Mouse (Mus musculus) layer of hippocampus, adult 2 months (tissue): ENCODE measurements at regions not wholly inside any gene's neighbourhood (a gene's known extent, or its start where the extent isn't known, plus 50 kb on each side); places are given as distances from the start of the nearest gene placed in this dataset.
A peak's percentile ranks its signal among the peaks of the same experiment; 100 is the strongest.
"Not testable (repeated sequence)": the region's sequence is repeated elsewhere in the genome, so short reads cannot be mapped to it uniquely, and the experiment has no call there.

ENCODE experiments used
- DNase-seq, 2 experiments: peaks; one replicate each; pipeline ENCODE4 v3.0.0; 2022; ENCODE audit warnings: low spot score in 2 of 2
- H3K27ac ChIP-seq: fragments of 200-600 bp; 2 replicates; pipeline ENCODE4 v1.8.1; 2022
- H3K4me3 ChIP-seq: fragments of 200-600 bp; 2 replicates; pipeline ENCODE4 v1.8.1; 2022; ENCODE audit warnings: mild to moderate bottlenecking
- CTCF ChIP-seq: fragments of 200-600 bp; conservative IDR thresholded peaks from 2 replicates; pipeline ENCODE4 v1.8.1; 2022; ENCODE audit warnings: antibody characterized with exemption, mild to moderate bottlenecking, moderate library complexity

DNA sequence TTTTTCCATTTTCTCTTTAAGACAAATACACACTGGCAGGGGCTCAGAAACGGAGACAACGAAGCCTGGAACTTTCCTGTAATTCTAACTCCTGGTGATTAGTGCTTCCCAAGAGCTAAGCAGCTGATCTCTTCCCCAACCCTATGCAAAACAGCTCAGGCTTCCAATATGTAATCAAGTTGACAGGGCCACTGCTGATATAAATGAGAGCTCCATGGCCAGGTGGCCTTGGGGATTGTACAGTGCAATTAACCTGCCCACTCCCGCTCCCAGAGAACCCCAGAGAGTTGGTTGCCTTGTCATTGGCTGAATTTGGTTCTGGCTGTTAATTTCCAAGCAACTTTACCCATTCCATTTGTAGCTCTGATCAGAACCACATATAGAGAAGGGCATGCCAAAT is 67.8 kb downstream of the 4933415F23Rik start:
- Histone ChIP-seq H3K4me3 (no peak overlapping the region), H3K27ac (no peak overlapping the region)
- TF ChIP-seq CTCF, result no peak
- DNase-seq, result no peak

DNA sequence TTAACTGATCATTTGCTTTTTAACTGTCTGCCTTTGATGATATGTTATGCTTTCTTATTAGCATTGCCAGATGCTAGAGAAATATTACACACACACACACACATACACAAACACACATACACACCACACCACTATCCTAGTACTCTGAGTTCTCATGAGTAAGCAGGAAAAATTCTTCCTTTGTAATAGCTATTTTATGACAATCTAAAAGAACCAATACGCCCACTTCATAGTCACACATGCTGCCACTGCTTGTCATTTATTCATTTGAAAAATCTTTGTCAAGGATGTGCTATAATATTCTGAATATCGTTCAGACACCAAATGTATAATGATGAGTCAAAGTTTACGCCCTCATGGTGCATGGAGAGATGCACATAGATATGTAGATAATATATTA is 78.5 kb downstream of the 4933415F23Rik start:
- no peak for TF ChIP-seq CTCF
- no peak overlapping the region for H3K4me3 ChIP-seq
- peak in 1 of 2 experiments; percentile 53 for DNase-seq
- H3K27ac ChIP-seq, result peak overlapping the region; percentile 73

DNA sequence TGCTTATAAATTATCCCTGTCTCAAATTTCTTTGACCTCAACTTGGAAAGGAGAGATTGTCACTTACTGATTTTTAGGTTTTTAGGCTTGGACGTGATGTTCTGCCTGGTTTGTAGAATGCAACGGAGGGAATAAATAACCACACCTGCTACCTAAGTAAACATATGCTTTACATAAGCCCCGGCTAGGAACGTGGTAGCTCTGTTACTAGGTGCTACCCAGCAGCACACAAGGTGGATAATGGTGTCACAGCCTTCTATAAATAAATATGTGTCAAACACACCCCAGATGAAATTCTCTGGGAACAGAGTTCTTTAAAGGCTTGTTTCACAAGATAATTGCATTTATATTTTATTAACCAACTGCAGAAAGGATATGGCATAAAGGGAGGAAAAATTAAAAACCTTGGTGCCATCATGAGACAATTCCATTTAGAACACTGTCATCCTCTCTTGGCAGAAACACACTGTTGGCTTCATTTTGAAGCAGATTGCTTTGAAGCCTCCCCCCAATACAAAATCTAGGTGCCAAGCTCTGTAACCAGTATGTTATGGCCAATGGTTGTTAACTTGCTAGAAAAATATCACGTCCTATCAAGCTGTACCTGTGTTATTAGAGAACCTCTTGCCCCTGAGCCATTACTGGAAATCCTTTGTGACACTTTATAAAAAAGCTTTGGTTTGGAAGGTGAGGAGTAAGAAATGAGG is 94.1 kb downstream of the 4933415F23Rik start:
- TF ChIP-seq CTCF, result no peak
- DNase-seq, result peak; percentile 53 to 66
- peak overlapping the region; percentile 84 for H3K27ac ChIP-seq
- no peak overlapping the region for H3K4me3 ChIP-seq

DNA sequence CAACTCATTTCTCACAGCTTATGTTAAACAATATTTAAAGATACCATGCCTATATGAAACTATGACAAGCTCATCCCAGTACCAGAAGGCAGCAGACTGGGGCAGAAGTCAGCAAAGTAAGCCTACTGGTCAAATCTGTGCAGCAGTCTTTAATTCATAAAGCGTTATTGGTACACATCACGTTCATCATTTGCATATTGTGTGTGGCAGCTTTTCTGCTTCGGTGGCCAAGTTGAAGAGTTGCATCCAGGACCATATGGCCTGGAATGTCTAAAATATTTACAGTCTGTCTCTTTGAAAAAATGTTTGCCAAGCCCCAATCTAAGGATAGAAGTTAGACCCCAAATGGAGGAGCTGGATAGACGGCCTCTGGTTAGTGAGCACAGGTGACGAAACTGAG is 97.2 kb downstream of the 4933415F23Rik start:
- H3K4me3 ChIP-seq, result no peak overlapping the region
- no peak for TF ChIP-seq CTCF
- no peak for DNase-seq
- peak overlapping the region; percentile 41; the same call in 1 of the 2 replicates for H3K27ac ChIP-seq

DNA sequence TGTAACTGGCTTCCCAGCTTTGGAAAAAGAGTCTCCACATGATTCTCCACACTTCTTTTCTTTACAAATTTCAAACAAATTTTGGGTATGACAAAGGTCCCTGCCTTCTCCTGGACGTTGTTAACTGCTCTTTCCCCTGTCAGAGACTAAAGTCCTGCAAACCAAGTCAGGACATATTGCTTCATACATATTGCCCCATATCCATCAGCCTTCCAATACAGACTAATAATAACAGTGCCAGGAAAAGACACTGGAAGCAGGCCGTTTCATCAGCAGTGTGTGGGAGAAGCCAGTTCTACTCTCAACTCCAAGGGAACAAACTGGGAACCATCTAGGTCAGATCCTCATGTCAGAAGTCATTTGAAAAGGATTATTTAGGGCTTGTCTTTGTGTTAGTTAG is 105.4 kb downstream of the 4933415F23Rik start:
- no peak overlapping the region for H3K4me3 ChIP-seq
- no peak overlapping the region for H3K27ac ChIP-seq
- no peak for TF ChIP-seq CTCF
- no peak for DNase-seq

DNA sequence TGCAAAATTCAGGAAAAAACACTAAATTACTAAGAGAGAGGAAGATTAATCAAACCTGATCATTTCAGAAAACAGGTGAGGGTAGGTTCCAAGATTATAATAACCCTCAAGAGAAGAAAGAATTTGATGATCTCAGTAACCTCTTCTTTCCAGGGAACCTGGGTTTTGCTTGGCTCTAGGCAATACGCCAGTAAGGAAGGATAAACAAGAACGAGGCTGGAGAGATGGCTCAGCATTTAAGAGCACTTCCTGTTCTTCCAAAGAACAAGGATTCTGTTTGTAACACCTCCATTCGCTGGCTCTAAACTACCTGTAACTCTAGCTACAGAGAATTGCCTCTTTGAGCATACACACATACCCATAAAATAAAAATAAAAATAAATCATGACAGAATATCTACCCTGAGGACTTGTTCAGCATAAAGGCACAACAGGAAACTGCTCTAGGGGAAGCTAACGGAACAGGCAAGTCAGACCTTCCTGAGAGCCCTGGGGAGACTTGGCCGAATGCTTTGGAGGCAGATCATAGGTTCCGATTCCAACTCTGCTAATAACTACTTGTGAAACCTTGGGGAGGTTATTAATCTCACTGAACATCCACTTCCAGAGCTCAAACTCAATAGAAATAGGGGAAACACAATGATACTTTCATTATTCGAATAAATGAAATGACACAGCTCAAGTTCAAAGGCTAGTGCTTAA is 112.4 kb downstream of the 4933415F23Rik start:
- Histone ChIP-seq H3K27ac (no peak overlapping the region), H3K4me3 (no peak overlapping the region)
- TF ChIP-seq CTCF, result no peak
- no peak for DNase-seq

DNA sequence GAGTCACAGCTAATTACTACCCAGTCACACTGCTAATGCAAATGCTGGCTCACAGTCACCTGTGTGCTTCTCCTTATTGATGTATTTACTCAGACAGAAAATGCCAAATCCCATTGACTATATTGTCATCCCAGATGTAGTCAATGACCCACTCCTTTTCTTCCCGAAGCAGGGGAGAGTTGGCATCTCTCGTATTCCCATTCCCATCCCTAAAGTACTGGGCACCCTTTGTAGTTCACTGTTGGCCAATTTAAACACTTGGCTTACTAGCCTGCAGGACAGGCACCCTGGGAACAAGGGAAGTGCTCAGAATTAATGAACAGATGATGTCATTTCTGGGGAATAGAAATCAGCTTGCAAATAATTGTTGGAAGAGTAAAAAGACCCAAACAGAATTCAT is 114.5 kb downstream of the 4933415F23Rik start:
- TF ChIP-seq CTCF, result no peak
- no peak for DNase-seq
- H3K27ac ChIP-seq, result no peak overlapping the region

DNA sequence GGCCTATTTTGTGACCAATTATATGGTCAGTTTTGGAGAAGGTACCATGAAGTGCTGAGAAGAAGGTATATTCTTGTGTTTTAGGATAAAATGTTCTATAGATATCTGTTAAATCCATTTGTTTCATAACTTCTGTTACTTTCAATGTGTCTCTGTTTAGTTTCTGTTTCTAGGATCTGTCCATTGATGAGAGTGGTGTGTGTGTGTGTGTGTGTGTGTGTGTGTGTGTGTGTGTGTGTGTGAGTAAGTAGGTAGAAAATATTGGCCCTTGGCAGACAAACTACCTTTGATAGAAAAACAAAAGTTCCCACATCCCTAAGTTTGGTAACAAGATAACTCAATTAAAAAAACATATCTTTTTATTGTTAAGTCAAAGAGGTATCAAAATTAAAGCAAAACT is 117.8 kb downstream of the 4933415F23Rik start:
- DNase-seq, H3K27ac ChIP-seq: not testable (repeated sequence)

More for the DNA sequence above, 114.5 kb downstream of the 4933415F23Rik start:
- H3K4me3 ChIP-seq, result no peak overlapping the region

DNA sequence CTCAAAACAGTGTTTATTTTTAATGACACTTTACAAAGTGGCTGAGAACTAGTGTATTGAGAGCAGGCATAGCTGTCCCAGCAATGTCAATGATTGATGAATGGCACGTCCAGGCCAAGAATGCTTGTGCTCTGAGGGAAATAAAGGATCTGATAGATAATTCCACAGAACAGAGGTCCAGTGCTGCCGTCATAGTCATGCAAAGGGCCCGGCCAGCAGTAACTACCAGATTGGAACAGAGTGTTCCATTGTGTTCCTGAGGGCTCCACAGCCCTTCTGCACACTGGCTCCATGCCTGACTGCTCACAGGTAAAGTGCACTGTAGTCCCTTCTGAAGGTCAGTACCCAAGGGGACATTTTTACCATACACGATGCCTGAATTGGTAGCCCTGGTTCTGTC is 127.1 kb downstream of the 4933415F23Rik start:
- DNase-seq, result no peak
- Histone ChIP-seq H3K4me3 (no peak overlapping the region), H3K27ac (no peak overlapping the region)
- TF ChIP-seq CTCF, result no peak

More for the DNA sequence above, 117.8 kb downstream of the 4933415F23Rik start:
- not testable (repeated sequence) for H3K4me3 ChIP-seq

DNA sequence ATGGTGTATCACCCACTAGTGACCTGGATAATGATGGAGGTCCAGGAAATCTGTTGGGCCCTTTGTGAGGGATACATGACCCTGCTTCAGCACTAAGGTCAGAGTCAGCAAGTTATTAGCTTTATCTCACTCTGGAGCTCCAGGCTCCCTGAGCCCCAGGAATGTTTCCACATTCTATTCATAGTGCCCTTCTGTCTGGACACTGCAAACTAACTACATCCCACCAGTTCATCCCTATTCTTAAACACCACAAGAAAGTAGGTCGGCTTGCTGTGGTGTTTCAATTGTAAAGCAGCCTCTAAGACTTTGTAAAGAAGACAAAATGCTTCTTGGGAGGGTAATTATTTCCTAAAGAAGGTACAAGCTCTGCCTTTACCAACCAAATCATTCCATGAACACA is 138.2 kb upstream of the Rims1 start:
- no peak overlapping the region for H3K4me3 ChIP-seq
- no peak for DNase-seq
- no peak for TF ChIP-seq CTCF
- no peak overlapping the region for H3K27ac ChIP-seq

DNA sequence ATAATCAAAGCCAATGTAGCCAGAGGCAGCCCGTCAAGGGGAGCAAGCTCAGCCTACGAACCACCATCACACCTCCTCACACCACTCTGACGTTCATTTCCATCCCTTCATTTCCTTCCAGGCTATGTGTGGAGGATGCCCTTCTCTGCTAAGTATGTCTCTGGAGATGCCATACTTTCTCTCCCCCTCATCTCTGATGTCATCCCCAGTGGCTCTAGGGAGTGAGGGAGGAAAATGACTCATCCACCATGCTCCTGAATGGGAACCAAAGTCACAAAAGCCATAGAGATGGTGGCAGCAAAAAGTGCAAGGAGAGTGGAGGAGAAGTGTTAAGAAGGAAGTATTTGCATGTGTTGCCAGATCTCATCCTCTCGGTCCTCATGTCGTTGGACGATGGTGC is 134.0 kb upstream of the Rims1 start:
- Histone ChIP-seq H3K27ac (no peak overlapping the region), H3K4me3 (no peak overlapping the region)
- no peak for TF ChIP-seq CTCF
- no peak for DNase-seq

DNA sequence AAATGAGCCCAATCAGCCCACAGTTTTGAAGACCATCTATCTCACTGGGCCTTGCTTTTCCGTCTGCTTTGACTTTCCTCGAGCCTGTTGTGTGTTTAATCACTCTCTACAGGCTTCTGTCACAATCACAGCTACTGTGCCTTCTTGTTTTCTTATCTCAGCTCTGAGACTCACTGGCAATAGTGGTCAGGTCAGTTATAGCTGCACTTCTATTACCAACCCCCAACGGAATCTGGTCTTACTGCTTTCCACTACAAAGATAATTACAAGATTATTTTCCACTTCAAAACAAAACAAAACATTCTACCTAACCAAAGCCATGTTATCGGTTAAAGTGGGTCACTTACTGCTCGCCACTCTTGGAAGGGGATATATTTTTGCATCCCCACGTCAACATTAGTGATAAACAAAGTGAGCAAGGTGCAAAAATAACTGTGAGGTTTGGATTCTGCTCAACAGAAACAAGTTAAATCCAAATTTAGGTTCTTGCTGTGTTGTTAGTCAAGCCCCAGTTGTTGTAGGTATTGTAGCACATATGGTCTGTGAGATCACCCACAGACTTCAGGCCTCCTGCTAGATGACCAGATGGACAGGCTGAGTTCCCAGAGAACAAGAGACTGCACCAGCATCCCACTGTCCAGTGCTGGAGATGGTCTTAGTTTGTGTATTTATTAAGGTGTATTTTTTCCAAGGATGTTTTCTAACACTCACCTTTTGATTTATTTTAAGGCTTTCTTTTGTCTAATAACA is 125.5 kb upstream of the Rims1 start:
- DNase-seq, result no peak
- Histone ChIP-seq H3K4me3 (no peak overlapping the region), H3K27ac (no peak overlapping the region)
- no peak for TF ChIP-seq CTCF

DNA sequence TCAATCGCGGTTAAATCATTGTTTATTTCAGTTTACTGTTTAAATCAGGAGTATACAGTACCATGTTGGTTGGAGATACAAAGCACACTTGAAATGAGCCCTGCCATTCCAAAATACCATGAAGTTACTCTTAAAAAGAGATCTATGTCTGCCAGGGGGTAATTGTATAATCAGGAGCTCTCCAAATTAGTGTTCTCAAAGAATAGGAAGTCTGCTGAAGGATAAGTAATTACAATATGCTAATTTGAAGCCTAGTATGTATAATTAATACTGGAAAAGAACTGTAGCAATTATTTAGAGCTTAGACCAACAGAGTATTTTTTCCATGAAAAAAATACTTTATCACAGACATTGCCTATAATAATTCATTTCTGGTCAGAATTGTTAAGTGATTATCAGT is 97.2 kb upstream of the Rims1 start:
- no peak overlapping the region for H3K4me3 ChIP-seq
- TF ChIP-seq CTCF, result no peak
- no peak for DNase-seq
- H3K27ac ChIP-seq, result no peak overlapping the region
